9 mouse cellular contexts compared by ENCODE assay signal in genomic region chr13:95481428-95481827, GRCm38 (mm10). TPM values are rescaled to one million over a fixed set of nuclear protein-coding genes. Genes with fewer than 3 reads are reported as not detected.
A peak's percentile ranks its signal among the peaks of the same experiment; 100 is the strongest.
DNase-seq lines count a peak whose midpoint lies in the region; ATAC-seq lines count a peak whose summit lies in the region.
"Had no signal": no experiment of that assay in that cellular context is flagged by ENCODE, and none has a peak within 500 bp of the region (broad histone marks: within the 10 kb centered on the region; RNA-seq: fewer than 3 reads in every experiment).

No protein-coding gene starts in this region.

- peak; percentile 64; the same call in 1 of the 2 replicates for ATAC-seq in forebrain, embryonic 16.5 days
- peak; percentile 78 for ATAC-seq in hindbrain, embryonic 15.5 days (ENCODE audit: low FRiP score, low read depth)

- H3K4me3 ChIP-seq in forebrain, embryonic 16.5 days (replicated peaks; ENCODE audit: low read length): no peak overlapping the region
- no peak overlapping the region for H3K4me3 ChIP-seq in hindbrain, embryonic 15.5 days
- H3K4me3 ChIP-seq: lung, embryonic 15.5 days had no signal

- WGBS in forebrain, embryonic 16.5 days: 14% methylated on average over 4 of the region's 4 CpGs
- 14% methylated on average over 4 of the region's 4 CpGs for WGBS in hindbrain, embryonic 15.5 days

- no peak overlapping the region for H3K4me2 ChIP-seq in forebrain, embryonic 16.5 days (ENCODE audit: low read length)
- no peak overlapping the region for H3K4me2 ChIP-seq in hindbrain, embryonic 15.5 days
- H3K4me2 ChIP-seq: lung, embryonic 15.5 days had no signal

- DNase-seq in Muller cell, postnatal 12 days (ENCODE audit: inconsistent ontology term): peak; percentile 51
- DNase-seq in cerebellum, adult 11-12 months: peak; percentile 19
- peak; percentile 63 to 79 for DNase-seq in layer of hippocampus, postnatal 36 days
- peak; percentile 78 for DNase-seq in mesoderm, embryonic 11.5 days (ENCODE audit: low read depth, low spot score)
- peak; percentile 84 for DNase-seq in right cerebral cortex, postnatal 14 days
- DNase-seq in urinary bladder, postnatal 36 days (ENCODE audit: low spot score in 2 of 2): peak; percentile 75

- H3K4me1 ChIP-seq in forebrain, embryonic 16.5 days (replicated peaks; ENCODE audit: control insufficient read depth, insufficient read depth, low read length): no peaks in the 10 kb centered on the region
- H3K4me1 ChIP-seq in hindbrain, embryonic 15.5 days (replicated peaks): no peaks in the 10 kb centered on the region

- H3K9me3 ChIP-seq in forebrain, embryonic 16.5 days (ENCODE audit: control insufficient read depth, low read length): no peaks in the 10 kb centered on the region
- no peaks in the 10 kb centered on the region for H3K9me3 ChIP-seq in hindbrain, embryonic 15.5 days
- H3K9me3 ChIP-seq: lung, embryonic 15.5 days had no signal

- no peaks in the 10 kb centered on the region for H3K36me3 ChIP-seq in forebrain, embryonic 16.5 days (ENCODE audit: control insufficient read depth, insufficient read depth)
- H3K36me3 ChIP-seq in hindbrain, embryonic 15.5 days: no peaks in the 10 kb centered on the region
- H3K36me3 ChIP-seq: lung, embryonic 15.5 days had no signal

- no peak overlapping the region for H3K9ac ChIP-seq in forebrain, embryonic 16.5 days (replicated peaks; ENCODE audit: low read depth, low read length)
- H3K9ac ChIP-seq in hindbrain, embryonic 15.5 days: no peak overlapping the region
- H3K9ac ChIP-seq: lung, embryonic 15.5 days had no signal

- no peak overlapping the region for H3K27ac ChIP-seq in forebrain, embryonic 16.5 days (ENCODE audit: low read length)
- H3K27ac ChIP-seq in hindbrain, embryonic 15.5 days (replicated peaks): no peak overlapping the region
- H3K27ac ChIP-seq: lung, embryonic 15.5 days had no signal

- no peaks in the 10 kb centered on the region for H3K27me3 ChIP-seq in forebrain, embryonic 16.5 days (replicated peaks; ENCODE audit: control insufficient read depth, insufficient read depth, low read length)
- H3K27me3 ChIP-seq in hindbrain, embryonic 15.5 days: no peaks in the 10 kb centered on the region
- H3K27me3 ChIP-seq: lung, embryonic 15.5 days had no signal

RNA-seq across cellular contexts. Expression of gene S100z, which starts 2.9 kb away (rescaled TPM):
- not detected in 2 replicates for polyA plus RNA-seq in forebrain, embryonic 16.5 days (2015; fragmentation: Nextera tagmentation; extraction: Ambion mirVana)
- not detected in 2 replicates for polyA plus RNA-seq in hindbrain, embryonic 15.5 days (2015; fragmentation: Nextera tagmentation; extraction: Ambion mirVana)
- not detected for total RNA-seq in layer of hippocampus, postnatal 36 days (2021)
- polyA plus RNA-seq: lung, embryonic 15.5 days had no signal

RNA-seq across cellular contexts. Expression of gene Crhbp, which starts 36.7 kb away (rescaled TPM):
- 0.93 and 1.2 TPM in 2 replicates for polyA plus RNA-seq in forebrain, embryonic 16.5 days (2015; fragmentation: Nextera tagmentation; extraction: Ambion mirVana)
- polyA plus RNA-seq in hindbrain, embryonic 15.5 days (2015; fragmentation: Nextera tagmentation; extraction: Ambion mirVana): 8.7 and 8.8 TPM in 2 replicates
- 10 to 100 TPM; 18.8 to 24.6 TPM for total RNA-seq in layer of hippocampus, postnatal 36 days (2021)

RNA-seq across cellular contexts. Expression of gene F2rl1, which starts 43.6 kb away (rescaled TPM):
- polyA plus RNA-seq in forebrain, embryonic 16.5 days (2015; fragmentation: Nextera tagmentation; extraction: Ambion mirVana): 0.11 TPM in 1 of 2 replicates, not detected in the other
- not detected in 2 replicates for polyA plus RNA-seq in hindbrain, embryonic 15.5 days (2015; fragmentation: Nextera tagmentation; extraction: Ambion mirVana)
- under 1 TPM in 1 of 2 experiments, not detected in 1; 0.30 TPM for total RNA-seq in layer of hippocampus, postnatal 36 days (2021)

Comparison
In these comparisons a context has a peak if more than half of its experiments do, and no peak if none do; other contexts are left out.
1. DNase-seq: peak in every context shown above with its lines; median percentile 84 in right cerebral cortex, postnatal 14 days; 78 in mesoderm, embryonic 11.5 days; 75 in urinary bladder, postnatal 36 days; 71 in layer of hippocampus, postnatal 36 days; 51 in Muller cell, postnatal 12 days; 19 in cerebellum, adult 11-12 months.